Mouse (Mus musculus): Measurements from ENCODE around the gene Gm45623. TPM values are rescaled to one million over a fixed set of nuclear protein-coding genes. Genes with fewer than 3 reads are reported as not detected.

Gm45623 gene
- polyA plus RNA-seq (2017; shearing (Covaris generic)) = not detected

- ATAC-seq = no peak
These were observed at the start of gene Gm45623 for GRCm38 (mm10) chr13:56753192-56753951. TSS of gene Gm45623 (minus strand) at chr13:56753827.

DNA sequence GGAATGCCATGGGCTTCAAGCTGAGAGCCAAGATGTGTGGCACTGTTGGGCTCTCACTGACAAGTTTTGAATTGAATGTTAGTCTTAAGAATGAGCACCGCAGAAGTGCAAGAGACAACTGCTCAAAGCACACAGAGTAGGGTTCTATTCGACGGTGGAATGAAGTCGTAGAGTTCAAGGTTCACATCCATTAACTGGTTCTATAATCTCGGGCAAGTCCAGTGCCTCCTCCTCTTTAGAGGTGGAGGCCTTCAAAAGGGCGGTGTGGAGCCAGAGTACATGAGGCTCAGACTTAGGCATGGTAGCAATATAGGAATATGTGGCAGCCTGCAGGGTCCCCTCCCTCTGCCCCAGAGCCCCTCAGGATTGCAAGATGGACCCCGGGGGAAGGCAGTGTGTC is 43.8 kb upstream of the Gm45623 start:
- no peak for ATAC-seq

DNA sequence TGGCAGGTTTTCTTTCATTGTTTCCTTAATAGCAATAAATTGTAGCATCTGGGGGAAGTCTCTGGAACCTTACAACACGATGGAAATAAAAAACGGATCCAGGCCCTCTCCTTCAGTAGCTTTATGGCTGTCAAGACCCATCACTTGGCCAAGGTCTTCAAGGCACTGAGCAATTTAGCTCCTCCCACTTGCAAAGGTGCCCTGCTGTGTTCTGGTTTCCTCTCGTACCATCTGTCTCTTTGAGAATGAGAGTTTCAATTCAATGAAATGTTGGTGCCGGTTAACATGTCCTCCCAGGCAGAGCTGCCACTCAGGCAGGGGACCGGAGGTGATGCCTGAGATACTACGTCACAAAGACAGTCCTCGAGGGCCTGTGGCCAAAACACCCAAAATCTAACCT is 41.9 kb upstream of the Gm45623 start:
- no peak for ATAC-seq

DNA sequence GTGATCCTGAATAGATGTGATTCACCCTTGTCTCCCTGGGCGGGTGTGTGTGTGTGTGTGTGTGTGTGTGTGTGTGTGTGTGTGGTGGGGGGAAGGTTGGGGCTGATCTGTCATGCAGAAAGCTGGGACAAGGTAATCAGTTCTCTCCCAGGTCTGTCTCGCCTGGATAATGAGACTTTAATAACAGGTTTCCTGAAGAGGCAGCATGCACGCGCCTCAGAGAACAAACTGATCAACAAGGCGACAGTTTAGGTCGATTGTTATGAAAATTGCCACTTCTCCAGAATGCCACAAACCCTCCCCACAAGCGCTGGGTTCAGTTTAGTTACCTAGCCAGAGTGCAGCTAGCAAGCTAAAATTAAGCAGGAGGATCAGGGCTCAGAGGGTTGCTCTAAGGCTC is 40.8 kb upstream of the Gm45623 start:
- ATAC-seq = no peak

- ATAC-seq = no peak
These were observed 39.2 kb upstream of the Gm45623 start for GRCm38 (mm10) chr13:56792844-56793243.

DNA sequence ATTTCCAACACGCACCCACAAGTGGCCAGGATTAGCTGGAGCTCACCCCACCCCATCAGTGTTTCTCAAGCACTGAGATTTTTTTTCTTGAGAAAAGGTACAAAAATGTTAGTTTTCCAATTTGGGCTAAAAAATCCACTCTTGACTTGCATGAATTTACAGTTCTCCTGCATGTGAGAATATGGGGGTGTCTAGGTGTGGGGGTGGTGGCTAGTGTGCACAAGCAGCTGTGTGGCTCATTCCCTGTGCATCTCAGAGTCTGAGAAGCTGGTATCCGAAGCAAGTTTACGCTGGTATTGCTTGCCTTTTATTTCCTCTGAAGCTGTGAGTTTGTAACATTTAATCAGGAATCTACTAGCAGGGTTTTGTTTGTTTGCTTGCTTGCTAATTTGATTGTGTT is 37.1 kb upstream of the Gm45623 start:
- ATAC-seq = no peak

- ATAC-seq = no peak
These were observed 29.0 kb upstream of the Gm45623 start for GRCm38 (mm10) chr13:56782621-56783020.

DNA sequence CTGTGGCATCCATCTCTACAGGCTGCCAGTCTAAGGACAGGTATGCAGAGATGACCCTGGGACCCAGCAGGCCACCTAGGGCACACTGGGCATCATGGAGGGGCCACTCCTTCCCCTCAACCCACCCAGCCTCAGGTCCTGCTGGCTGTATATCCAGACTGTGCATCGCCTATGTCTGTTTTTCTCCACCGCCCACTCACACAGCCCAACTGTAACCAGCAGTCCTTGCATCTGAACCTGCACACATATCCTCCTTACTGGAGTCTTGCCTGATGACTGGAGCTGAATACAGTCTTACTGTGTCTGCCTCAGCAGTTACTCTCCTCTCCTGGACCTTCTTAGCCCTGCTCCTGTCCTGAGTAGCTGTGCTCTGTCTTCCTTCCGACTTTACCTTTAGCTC is 28.1 kb upstream of the Gm45623 start:
- ATAC-seq = no peak

DNA sequence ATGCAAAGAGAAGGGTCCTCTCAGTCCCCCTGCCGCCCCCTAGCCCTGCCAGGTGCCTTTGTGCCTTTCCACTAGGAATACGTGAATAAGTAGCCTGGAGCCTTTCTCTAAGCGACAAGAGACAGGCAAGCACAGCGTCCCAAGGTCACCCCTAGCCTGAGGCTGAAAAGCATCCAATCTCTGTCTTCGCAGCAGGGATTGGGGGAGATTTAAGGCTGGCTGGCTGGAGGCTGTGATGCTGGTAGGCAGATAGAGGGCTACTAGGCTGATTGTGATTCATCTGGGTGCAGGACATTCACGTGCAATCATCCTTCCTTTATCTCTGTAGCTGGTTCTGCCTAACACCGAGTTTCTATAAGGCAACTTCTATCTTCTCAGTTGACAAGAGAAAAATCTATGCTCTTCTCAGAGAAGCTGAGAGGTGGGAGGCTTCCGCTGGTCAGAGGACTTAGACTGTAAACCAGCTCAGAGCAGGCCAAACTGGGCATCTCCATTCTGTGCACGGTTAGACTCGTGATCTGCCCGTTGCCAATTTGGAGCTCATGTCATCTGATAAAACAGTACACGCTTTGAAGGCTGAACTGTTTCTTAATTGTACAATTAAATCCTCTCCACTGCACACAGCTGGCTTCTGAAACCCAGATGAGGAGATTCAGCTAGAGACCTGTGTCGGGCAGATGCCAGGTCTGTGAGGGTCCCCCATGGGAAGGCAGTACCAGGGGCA is 27.3 kb upstream of the Gm45623 start:
- ATAC-seq = no peak

DNA sequence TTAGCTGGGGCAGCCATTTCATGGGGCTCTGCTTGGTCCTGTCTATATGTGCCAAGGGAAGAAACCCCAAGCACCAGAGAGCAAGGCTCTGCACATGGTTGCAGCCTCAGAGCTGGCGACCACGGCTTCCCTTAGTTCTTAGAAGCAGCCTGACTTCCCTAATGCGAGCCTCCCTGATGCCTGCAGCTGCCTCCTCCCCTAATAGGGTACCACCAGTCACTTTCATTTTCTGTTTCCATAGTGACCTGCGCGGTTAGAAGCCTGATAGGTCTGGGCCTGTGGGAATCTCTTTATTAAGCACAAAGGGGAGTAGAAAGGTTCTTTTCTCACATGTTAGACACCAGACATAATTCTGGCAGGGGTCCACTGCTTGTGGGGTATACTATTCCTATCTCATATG is 20.7 kb upstream of the Gm45623 start:
- ATAC-seq = peak; percentile 93

DNA sequence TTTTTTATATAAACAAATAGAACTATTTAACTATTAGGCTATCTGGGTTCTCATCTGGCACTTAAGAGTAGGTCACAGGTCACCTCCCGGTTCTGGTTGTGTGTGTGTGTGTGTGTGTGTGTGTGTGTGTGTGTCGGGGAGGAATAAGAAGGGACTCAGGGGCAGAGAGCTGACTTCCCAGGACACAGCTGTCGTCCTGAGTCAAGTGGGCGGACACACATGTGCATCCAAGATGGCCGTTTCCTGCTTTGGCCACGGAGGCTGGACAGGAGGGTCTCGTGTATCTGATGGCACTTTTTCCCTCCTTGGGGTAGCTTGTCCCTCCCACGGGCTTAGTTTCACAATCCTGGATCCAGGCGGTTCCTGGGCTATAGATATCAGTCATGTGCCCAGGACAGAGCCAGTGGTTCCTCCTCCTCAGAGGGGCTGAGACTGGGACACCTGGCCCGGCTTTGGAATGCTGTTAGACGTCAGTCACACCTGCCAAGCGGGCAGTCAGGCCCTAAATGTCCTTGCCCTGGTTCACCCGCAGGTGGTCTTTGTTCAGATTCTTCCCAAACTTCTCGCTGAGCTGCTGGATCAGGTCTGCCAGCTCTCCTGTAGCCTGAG is 19.7 kb upstream of the Gm45623 start:
- no peak for ATAC-seq

- ATAC-seq = no peak
These were observed 19.0 kb upstream of the Gm45623 start for GRCm38 (mm10) chr13:56772592-56772991.

DNA sequence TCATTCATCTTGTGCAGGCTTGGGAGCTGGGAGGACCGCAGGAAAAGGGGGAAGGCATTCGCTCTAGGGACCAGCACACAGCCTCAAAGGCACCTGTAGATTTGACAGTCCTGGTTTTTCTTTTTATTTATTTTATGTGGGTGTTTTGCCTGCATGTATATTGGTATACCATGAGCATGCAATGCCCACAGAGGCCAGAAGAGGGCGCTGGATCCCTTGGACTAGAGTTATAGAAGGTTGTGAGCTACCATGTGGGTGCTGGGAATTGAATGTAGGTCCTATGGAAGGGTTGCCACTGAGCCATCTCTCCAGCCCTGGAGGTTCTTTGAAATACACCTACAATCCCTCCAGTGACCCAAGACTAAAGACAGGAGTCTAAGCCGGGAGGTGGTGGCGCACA is 17.2 kb upstream of the Gm45623 start:
- ATAC-seq = no peak

GRCm38 (mm10) chr13:56770136-56770578 is 16.5 kb upstream of the Gm45623 start:
- ATAC-seq = no peak

DNA sequence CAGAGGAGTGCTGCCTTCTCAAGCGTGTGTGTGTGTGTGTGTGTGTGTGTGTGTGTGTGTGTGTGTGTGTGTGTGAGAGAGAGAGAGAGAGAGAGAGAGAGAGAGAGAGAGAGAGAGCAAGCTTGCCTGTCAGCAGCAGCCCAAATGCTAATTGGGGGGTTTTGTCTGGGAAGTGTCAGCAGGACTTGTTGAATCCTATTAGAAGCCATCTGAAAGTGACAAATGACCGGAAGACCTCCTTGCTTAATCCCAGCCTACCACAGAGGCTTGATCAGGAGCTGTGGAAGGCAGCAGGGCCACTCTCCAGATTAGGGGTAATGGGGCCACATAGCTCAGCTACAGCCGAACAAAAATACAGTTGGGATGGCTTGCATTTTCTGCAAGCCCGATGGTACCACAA is 15.8 kb upstream of the Gm45623 start:
- ATAC-seq = no peak

- ATAC-seq = no peak
These were observed 12.6 kb upstream of the Gm45623 start for GRCm38 (mm10) chr13:56766211-56766610.

DNA sequence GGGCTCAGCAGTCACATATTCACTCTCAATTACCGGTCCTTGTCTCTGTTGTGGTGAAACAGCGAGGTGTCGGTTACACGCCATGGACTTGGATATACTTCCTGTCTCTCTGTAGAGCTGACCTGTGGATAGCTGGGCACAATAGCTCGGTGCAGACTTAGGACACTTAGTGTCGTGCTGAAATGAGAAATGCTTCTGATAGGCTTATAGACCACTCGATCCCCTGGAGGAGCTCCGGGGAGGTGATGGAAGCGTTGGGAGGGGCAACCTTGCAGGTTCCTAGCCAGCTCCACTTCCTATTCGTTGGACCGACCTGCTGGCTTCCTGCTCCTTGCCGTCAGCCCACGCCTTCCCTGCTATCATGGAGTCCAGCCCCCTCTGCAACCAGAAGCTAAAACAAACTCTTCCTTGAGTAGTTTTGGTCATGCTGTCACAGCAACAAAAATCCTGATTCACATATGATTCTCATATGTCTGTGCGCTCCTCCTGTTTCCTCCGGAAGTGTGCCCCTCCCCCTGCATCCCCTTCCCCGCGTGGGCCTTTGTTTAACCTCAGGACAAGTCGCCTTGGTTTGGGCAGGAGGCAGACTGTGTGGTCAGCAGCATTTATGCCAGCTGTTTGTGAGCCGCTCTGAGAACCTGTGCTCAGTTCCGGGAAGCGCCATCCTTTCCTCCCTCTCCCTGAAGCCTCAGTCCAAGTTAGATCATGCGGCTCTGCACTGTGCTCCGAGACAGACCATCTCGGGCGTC is 11.8 kb upstream of the Gm45623 start:
- ATAC-seq = peak; percentile 65

GRCm38 (mm10) chr13:56762446-56763229 is 9.0 kb upstream of the Gm45623 start:
- no peak for ATAC-seq

- ATAC-seq = no peak
These were observed 4.9 kb upstream of the Gm45623 start for GRCm38 (mm10) chr13:56758492-56758891.

DNA sequence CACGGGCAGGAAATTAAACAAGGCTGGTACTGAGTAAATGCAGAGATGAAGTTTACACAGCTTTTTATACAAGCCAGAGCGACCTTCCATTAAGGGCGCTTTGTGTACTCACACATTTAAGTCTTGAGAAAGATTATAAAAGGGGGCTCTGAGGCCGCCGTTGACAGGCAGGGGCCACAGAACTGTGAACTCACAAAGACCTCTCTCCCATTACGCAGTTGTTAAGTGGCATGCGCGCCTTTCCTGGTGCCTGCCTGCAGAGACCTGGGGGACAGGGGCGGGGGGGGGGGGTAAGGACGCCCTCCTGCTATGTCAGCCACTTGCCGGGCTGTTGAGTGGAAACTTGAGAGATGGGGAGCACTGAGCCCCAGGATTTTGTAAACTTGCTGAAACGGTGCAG is 3.6 kb upstream of the Gm45623 start:
- ATAC-seq = no peak

DNA sequence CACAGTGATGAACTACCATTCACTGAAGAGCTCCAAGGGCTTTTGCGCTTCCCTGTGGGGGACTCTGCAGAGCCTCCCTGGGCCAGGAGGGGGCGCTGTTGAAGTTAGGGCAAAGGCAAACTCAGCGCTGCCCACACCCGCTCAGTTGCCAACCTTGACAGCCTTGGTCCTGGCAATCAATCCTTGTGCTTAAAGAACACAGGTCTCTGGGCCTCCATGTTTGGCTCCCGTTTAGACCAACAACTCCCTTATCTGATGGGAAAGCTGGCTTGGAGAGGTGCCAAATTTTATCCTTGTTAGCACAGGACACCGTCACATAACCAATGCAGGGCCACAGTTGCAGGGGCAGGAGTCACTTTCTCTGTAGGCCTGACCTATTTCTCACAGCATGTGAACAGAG is 2.2 kb upstream of the Gm45623 start:
- ATAC-seq = no peak
